Mouse (Mus musculus) urinary bladder, adult 2 months (tissue): ENCODE data around the gene Pkd1l2. TPM values are rescaled to one million over a fixed set of nuclear protein-coding genes. Genes with fewer than 3 reads are reported as not detected.

ENCODE experiments used
- DNase-seq: peaks from one replicate; pipeline ENCODE4 v3.0.0; 2022; ENCODE audit warnings: low spot score
- polyA plus RNA-seq: library from polyadenylated mRNA; depleted of rRNA; stranded (reverse); fragments of >200 nt; gene quantifications from 2 replicates; pipeline ENCODE4 v1.2.3, GENCODE M21; 2012

The Pkd1l2 gene
- polyA plus RNA-seq, 1 experiment, result 0.07 TPM

- no peak for DNase-seq
Measured at GRCm38 (mm10) chr8:117033393-117033792, 48.9 kb downstream of the Pkd1l2 start.

- no peak for DNase-seq
Measured at GRCm38 (mm10) chr8:117032609-117033008, 49.6 kb downstream of the Pkd1l2 start.

GRCm38 (mm10) chr8:117031476-117031875, 50.8 kb downstream of the Pkd1l2 start:
- DNase-seq, result no peak

- DNase-seq, result no peak
Measured at GRCm38 (mm10) chr8:117028686-117029085, 53.6 kb downstream of the Pkd1l2 start.

- no peak for DNase-seq
Measured at GRCm38 (mm10) chr8:117027601-117028000, 54.6 kb downstream of the Pkd1l2 start.

GRCm38 (mm10) chr8:117022297-117022993, 59.8 kb downstream of the Pkd1l2 start:
- DNase-seq, result no peak

GRCm38 (mm10) chr8:117019323-117020275, 62.6 kb downstream of the Pkd1l2 start:
- DNase-seq, result no peak

GRCm38 (mm10) chr8:117017896-117018295, 64.4 kb downstream of the Pkd1l2 start:
- DNase-seq, result no peak

- DNase-seq, result no peak
Measured at GRCm38 (mm10) chr8:117017006-117017405, 65.2 kb downstream of the Pkd1l2 start.

- DNase-seq, result no peak
Measured at GRCm38 (mm10) chr8:117015670-117016069, 66.6 kb downstream of the Pkd1l2 start.

- DNase-seq, result no peak
Measured at GRCm38 (mm10) chr8:117011366-117011765, 70.9 kb downstream of the Pkd1l2 start.

GRCm38 (mm10) chr8:116994016-116994716, 88.1 kb downstream of the Pkd1l2 start:
- DNase-seq, result no peak

- DNase-seq, result peak; percentile 96
Measured at GRCm38 (mm10) chr8:116993095-116993867, 89.0 kb downstream of the Pkd1l2 start, which contains the start of gene Gcsh. TSS of gene Gcsh (minus strand) at chr8:116993537.

GRCm38 (mm10) chr8:116992176-116992971, 89.9 kb downstream of the Pkd1l2 start:
- DNase-seq, result no peak

- DNase-seq, result no peak
Measured at GRCm38 (mm10) chr8:116991241-116991640, 91.0 kb downstream of the Pkd1l2 start.

- DNase-seq, result no peak
Measured at GRCm38 (mm10) chr8:116989842-116990241, 92.4 kb downstream of the Pkd1l2 start.

- DNase-seq, result no peak
Measured at GRCm38 (mm10) chr8:116980117-116980516, 102.1 kb downstream of the Pkd1l2 start.

GRCm38 (mm10) chr8:116978631-116979256, 103.5 kb downstream of the Pkd1l2 start, which contains the start of gene 1700030J22Rik:
TSS of gene 1700030J22Rik (minus strand) at chr8:116978959.
- DNase-seq, result peak; percentile 97

GRCm38 (mm10) chr8:116978052-116978451, 104.2 kb downstream of the Pkd1l2 start:
- DNase-seq, result no peak

GRCm38 (mm10) chr8:116975606-116976005, 106.6 kb downstream of the Pkd1l2 start:
- DNase-seq, result no peak
